Comparison of ENCODE assay signal across 12 mouse cellular contexts in genomic region chr5:149049435-149049834, GRCm38 (mm10). TPM values are rescaled to one million over a fixed set of nuclear protein-coding genes. Genes with fewer than 3 reads are reported as not detected.
DNase-seq lines count a peak whose midpoint lies in the region; ATAC-seq lines count a peak whose summit lies in the region.
"Had no signal": no experiment of that assay in that cellular context is flagged by ENCODE, and none has a peak within 500 bp of the region (broad histone marks: within the 10 kb centered on the region; RNA-seq: fewer than 3 reads in every experiment).

No protein-coding gene starts in this region.

- H3K9ac ChIP-seq in hindbrain, embryonic 14.5 days: no peak overlapping the region
- no peak overlapping the region for H3K9ac ChIP-seq in hindbrain, embryonic 16.5 days (ENCODE audit: low read depth, low read length)
- H3K9ac ChIP-seq in neural tube, embryonic 13.5 days: no peak overlapping the region
- no peak overlapping the region for H3K9ac ChIP-seq in forebrain, embryonic 15.5 days (replicated peaks)
- H3K9ac ChIP-seq: neural tube, embryonic 12.5 days had no signal

- peaks cover 18% of the 10 kb centered on the region for H3K4me1 ChIP-seq in hindbrain, embryonic 14.5 days (replicated peaks; ENCODE audit: control insufficient read depth, insufficient read depth, low read length)
- peaks cover 14% of the 10 kb centered on the region for H3K4me1 ChIP-seq in hindbrain, embryonic 16.5 days (ENCODE audit: control insufficient read depth, insufficient read depth, low read depth, low read length)
- peaks cover 27% of the 10 kb centered on the region for H3K4me1 ChIP-seq in neural tube, embryonic 13.5 days (replicated peaks)
- H3K4me1 ChIP-seq in forebrain, embryonic 15.5 days: peaks cover 35% of the 10 kb centered on the region

- no peak overlapping the region for H3K4me3 ChIP-seq in hindbrain, embryonic 14.5 days (replicated peaks; ENCODE audit: low read length)
- H3K4me3 ChIP-seq in hindbrain, embryonic 16.5 days (ENCODE audit: low read length): no peak overlapping the region
- H3K4me3 ChIP-seq in neural tube, embryonic 13.5 days: no peak overlapping the region
- no peak overlapping the region for H3K4me3 ChIP-seq in forebrain, embryonic 15.5 days
- H3K4me3 ChIP-seq: neural tube, embryonic 12.5 days had no signal

- no peaks in the 10 kb centered on the region for H3K27me3 ChIP-seq in hindbrain, embryonic 14.5 days (ENCODE audit: control insufficient read depth, insufficient read depth, low read length)
- H3K27me3 ChIP-seq in hindbrain, embryonic 16.5 days (replicated peaks; ENCODE audit: control insufficient read depth, insufficient read depth, low read length): no peaks in the 10 kb centered on the region
- no peaks in the 10 kb centered on the region for H3K27me3 ChIP-seq in neural tube, embryonic 13.5 days
- no peaks in the 10 kb centered on the region for H3K27me3 ChIP-seq in forebrain, embryonic 15.5 days
- H3K27me3 ChIP-seq: neural tube, embryonic 12.5 days; Patski had no signal

- no peak for DNase-seq in hindbrain, embryonic 14.5 days (ENCODE audit: low spot score)
- DNase-seq in neural tube, embryonic 10.5 days (ENCODE audit: extremely low spot score, low spot score): no peak
- no peak for DNase-seq in spleen, postnatal 4 days (ENCODE audit: low spot score in 2 of 2)
- no peak for DNase-seq in testis, postnatal 14 days (ENCODE audit: low spot score)
- DNase-seq: cerebellum, adult 8-10 months; kidney, adult 18-20 months; retina, postnatal 1 day had no signal

- H3K4me2 ChIP-seq in hindbrain, embryonic 14.5 days (replicated peaks): peak overlapping the region; percentile 86
- H3K4me2 ChIP-seq in hindbrain, embryonic 16.5 days (ENCODE audit: low read length): no peak overlapping the region
- H3K4me2 ChIP-seq in neural tube, embryonic 13.5 days: peak overlapping the region; percentile 82
- H3K4me2 ChIP-seq in forebrain, embryonic 15.5 days (replicated peaks): peak overlapping the region; percentile 77; the same call in 1 of the 2 replicates

- no peak for ATAC-seq in hindbrain, embryonic 14.5 days (ENCODE audit: low FRiP score)
- ATAC-seq in hindbrain, embryonic 16.5 days: no peak
- no peak for ATAC-seq in neural tube, embryonic 13.5 days (ENCODE audit: low read depth)
- no peak for ATAC-seq in forebrain, embryonic 15.5 days (replicated peaks)
- ATAC-seq: Patski had no signal

- no peak overlapping the region for H3K27ac ChIP-seq in hindbrain, embryonic 14.5 days
- no peak overlapping the region for H3K27ac ChIP-seq in hindbrain, embryonic 16.5 days (ENCODE audit: low read depth, low read length)
- H3K27ac ChIP-seq in neural tube, embryonic 13.5 days (replicated peaks): no peak overlapping the region
- H3K27ac ChIP-seq in forebrain, embryonic 15.5 days (replicated peaks): no peak overlapping the region
- H3K27ac ChIP-seq: neural tube, embryonic 12.5 days had no signal

- 82% methylated on average over 3 of the region's 3 CpGs for WGBS in hindbrain, embryonic 14.5 days
- 76% methylated on average over 3 of the region's 3 CpGs for WGBS in hindbrain, embryonic 16.5 days
- WGBS in neural tube, embryonic 13.5 days: 85% methylated on average over 3 of the region's 3 CpGs
- WGBS in forebrain, embryonic 15.5 days: 55% methylated on average over 3 of the region's 3 CpGs

- H3K36me3 ChIP-seq in hindbrain, embryonic 14.5 days (replicated peaks; ENCODE audit: control insufficient read depth, insufficient read depth): peaks cover 34% of the 10 kb centered on the region
- peaks cover 10% of the 10 kb centered on the region for H3K36me3 ChIP-seq in hindbrain, embryonic 16.5 days (ENCODE audit: control insufficient read depth, insufficient read depth, low read length)
- peaks cover 35% of the 10 kb centered on the region for H3K36me3 ChIP-seq in neural tube, embryonic 13.5 days
- peaks cover 28% of the 10 kb centered on the region for H3K36me3 ChIP-seq in forebrain, embryonic 15.5 days

- H3K9me3 ChIP-seq in hindbrain, embryonic 14.5 days (ENCODE audit: control insufficient read depth, low read length): no peaks in the 10 kb centered on the region
- H3K9me3 ChIP-seq in hindbrain, embryonic 16.5 days (ENCODE audit: control insufficient read depth, low read length): no peaks in the 10 kb centered on the region
- H3K9me3 ChIP-seq in neural tube, embryonic 13.5 days: no peaks in the 10 kb centered on the region
- no peaks in the 10 kb centered on the region for H3K9me3 ChIP-seq in forebrain, embryonic 15.5 days
- H3K9me3 ChIP-seq: neural tube, embryonic 12.5 days had no signal

RNA-seq across cellular contexts. Expression of gene Gm42791, which starts 54.5 kb away (rescaled TPM):
- polyA plus RNA-seq in hindbrain, embryonic 14.5 days (2014; fragmentation: Nextera tagmentation; extraction: Ambion mirVana): 0.33 and 2.6 TPM in 2 replicates
- 3.9 and 5.3 TPM in 2 replicates for polyA plus RNA-seq in hindbrain, embryonic 16.5 days (2015; fragmentation: Nextera tagmentation; extraction: Ambion mirVana)
- polyA plus RNA-seq in neural tube, embryonic 13.5 days (2015; fragmentation: Nextera tagmentation; extraction: Ambion mirVana): 0.74 and 4.3 TPM in 2 replicates
- polyA plus RNA-seq in forebrain, embryonic 15.5 days (2015; fragmentation: Nextera tagmentation; extraction: Ambion mirVana): 5.6 and 7.4 TPM in 2 replicates
- polyA plus RNA-seq: Patski had no signal
